Comparison of ENCODE assay signal across 19 mouse cellular contexts in the genomic region with DNA sequence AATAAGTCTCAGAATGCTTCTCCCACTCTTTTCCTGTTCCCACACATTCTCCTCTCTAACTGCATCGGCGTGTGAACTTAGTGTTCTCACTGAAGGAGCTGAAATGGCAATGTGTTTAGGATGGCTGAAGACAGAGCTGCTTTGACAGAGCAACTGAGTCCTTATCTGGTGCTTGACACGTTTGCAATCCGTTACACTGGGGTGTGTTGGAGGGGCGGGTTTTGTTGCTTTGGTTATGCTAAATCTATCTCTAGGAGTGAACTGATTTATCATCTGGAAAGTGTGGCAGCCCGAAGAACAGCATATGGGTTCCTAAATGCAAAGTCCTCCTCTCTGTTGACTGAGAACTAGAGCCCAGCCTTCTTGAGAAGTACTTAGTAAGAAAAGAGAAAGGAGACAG. TPM values are rescaled to one million over a fixed set of nuclear protein-coding genes. Genes with fewer than 3 reads are reported as not detected.
A peak's percentile ranks its signal among the peaks of the same experiment; 100 is the strongest.
DNase-seq lines count a peak whose midpoint lies in the region; ATAC-seq lines count a peak whose summit lies in the region.
"Had no signal": no experiment of that assay in that cellular context is flagged by ENCODE, and none has a peak within 500 bp of the region (broad histone marks: within the 10 kb centered on the region; RNA-seq: fewer than 3 reads in every experiment).

No protein-coding gene starts in this region.

- no peaks in the 10 kb centered on the region for H3K36me3 ChIP-seq in forebrain, embryonic 11.5 days (ENCODE audit: control insufficient read depth, insufficient read depth, low read length)
- H3K36me3 ChIP-seq: embryonic facial prominence, embryonic 13.5 days; forebrain, embryonic 10.5 days; limb, embryonic 10.5 days; liver, embryonic 12.5 days; neural tube, embryonic 12.5 days had no signal

- no peak for ATAC-seq in forebrain, embryonic 11.5 days (replicated peaks; ENCODE audit: low FRiP score)
- ATAC-seq: liver, embryonic 12.5 days had no signal

- H3K4me3 ChIP-seq in forebrain, embryonic 11.5 days (ENCODE audit: low read depth, low read length), result no peak overlapping the region
- H3K4me3 ChIP-seq: embryonic facial prominence, embryonic 13.5 days; forebrain, embryonic 10.5 days; limb, embryonic 10.5 days; liver, embryonic 12.5 days; megakaryocyte, embryonic 14.5 days; neural tube, embryonic 12.5 days had no signal

- intact Hi-C loops in left cerebral cortex, postnatal 4 days (cut with DNase I), result no loop called here

- WGBS in forebrain, embryonic 11.5 days, result 81% methylated on average over 6 of the region's 6 CpGs

- no peaks in the 10 kb centered on the region for H3K4me1 ChIP-seq in forebrain, embryonic 11.5 days (replicated peaks; ENCODE audit: control insufficient read depth, insufficient read depth, low read length)
- H3K4me1 ChIP-seq: embryonic facial prominence, embryonic 13.5 days; forebrain, embryonic 10.5 days; limb, embryonic 10.5 days; liver, embryonic 12.5 days; megakaryocyte, embryonic 14.5 days; neural tube, embryonic 12.5 days had no signal

- no peak overlapping the region for H3K4me2 ChIP-seq in forebrain, embryonic 11.5 days (ENCODE audit: low read depth, low read length, severe bottlenecking)
- H3K4me2 ChIP-seq: embryonic facial prominence, embryonic 13.5 days; liver, embryonic 12.5 days; neural tube, embryonic 12.5 days had no signal

- H3K9ac ChIP-seq in forebrain, embryonic 11.5 days (ENCODE audit: low read length), result no peak overlapping the region
- H3K9ac ChIP-seq: embryonic facial prominence, embryonic 13.5 days; liver, embryonic 12.5 days; neural tube, embryonic 12.5 days had no signal

- no peak overlapping the region for H3K27ac ChIP-seq in forebrain, embryonic 11.5 days (ENCODE audit: low read depth, low read length)
- H3K27ac ChIP-seq: embryonic facial prominence, embryonic 13.5 days; forebrain, embryonic 10.5 days; limb, embryonic 10.5 days; liver, embryonic 12.5 days; neural tube, embryonic 12.5 days had no signal

- no peaks in the 10 kb centered on the region for H3K27me3 ChIP-seq in forebrain, embryonic 11.5 days (ENCODE audit: control insufficient read depth, insufficient read depth, low read length)
- H3K27me3 ChIP-seq: embryonic facial prominence, embryonic 13.5 days; liver, embryonic 12.5 days; megakaryocyte, embryonic 14.5 days; neural tube, embryonic 12.5 days had no signal

- no peaks in the 10 kb centered on the region for H3K9me3 ChIP-seq in forebrain, embryonic 11.5 days (ENCODE audit: control insufficient read depth, low read length)
- H3K9me3 ChIP-seq: embryonic facial prominence, embryonic 13.5 days; forebrain, embryonic 10.5 days; limb, embryonic 10.5 days; liver, embryonic 12.5 days; neural tube, embryonic 12.5 days had no signal

- peak; percentile 49 for DNase-seq in left cerebral cortex, adult 11 months (ENCODE audit: low spot score)
- DNase-seq in left cerebral cortex, postnatal 4 days, result no peak
- DNase-seq in frontal cortex, postnatal 36 days (ENCODE audit: low spot score in 2 of 2), result peak; percentile 53 to 73
- peak; percentile 38 to 67 for DNase-seq in left cerebral cortex, adult 8-10 months (ENCODE audit: low spot score in 2 of 2)
- DNase-seq in adrenal gland, adult 2 months, result no peak
- DNase-seq in thymus, adult 18-20 months, result no peak
- no peak for DNase-seq in forebrain, embryonic 11.5 days (ENCODE audit: low spot score)
- DNase-seq: cerebellum, adult 18-20 months; gastrocnemius, postnatal 10 days; kidney, adult 9 months had no signal

RNA-seq across cellular contexts. Expression of gene Zfp385b, which starts 22.0 kb away (rescaled TPM):
- total RNA-seq in left cerebral cortex, postnatal 4 days (2021), result 10 to 100 TPM; 30.5 to 33.0 TPM
- total RNA-seq in left cerebral cortex, adult 8-10 months (2022), result 10 to 100 TPM; 54.3 to 59.0 (median 56.3) TPM
- 1 to 10 TPM in 1 of 2 experiments, not detected in 1; 1.6 TPM for total RNA-seq in adrenal gland, adult 2 months (2021)
- 0.69 and 1.3 TPM in 2 replicates for polyA plus RNA-seq in adrenal gland, adult 2 months (2012; rRNA removed)
- polyA plus RNA-seq in forebrain, embryonic 11.5 days (2014; fragmentation: Nextera tagmentation; extraction: Ambion mirVana), result 1.0 and 1.6 TPM in 2 replicates
- total RNA-seq: common myeloid progenitor, adult 5-6 weeks; hematopoietic stem cell, adult 5-6 weeks had no signal
- polyA plus RNA-seq: spleen, adult 2 months had no signal

Comparison
In these comparisons a context has a peak if more than half of its experiments do, and no peak if none do; other contexts are left out.
1. DNase-seq: peak in left cerebral cortex, adult 11 months (single experiment), frontal cortex, postnatal 36 days (2 of 2) and left cerebral cortex, adult 8-10 months (2 of 2); none in left cerebral cortex, postnatal 4 days (single experiment), adrenal gland, adult 2 months (single experiment), thymus, adult 18-20 months (0 of 2) and forebrain, embryonic 11.5 days (single experiment).
2. RNA of gene Zfp385b, which starts 22.0 kb away (total RNA-seq): 54.3 to 59.0 TPM in left cerebral cortex, adult 8-10 months and 30.5 to 33.0 TPM in left cerebral cortex, postnatal 4 days; 1.6 TPM in adrenal gland, adult 2 months; every median in the first group is over 10 times any median in the second.